In the genomic region with DNA sequence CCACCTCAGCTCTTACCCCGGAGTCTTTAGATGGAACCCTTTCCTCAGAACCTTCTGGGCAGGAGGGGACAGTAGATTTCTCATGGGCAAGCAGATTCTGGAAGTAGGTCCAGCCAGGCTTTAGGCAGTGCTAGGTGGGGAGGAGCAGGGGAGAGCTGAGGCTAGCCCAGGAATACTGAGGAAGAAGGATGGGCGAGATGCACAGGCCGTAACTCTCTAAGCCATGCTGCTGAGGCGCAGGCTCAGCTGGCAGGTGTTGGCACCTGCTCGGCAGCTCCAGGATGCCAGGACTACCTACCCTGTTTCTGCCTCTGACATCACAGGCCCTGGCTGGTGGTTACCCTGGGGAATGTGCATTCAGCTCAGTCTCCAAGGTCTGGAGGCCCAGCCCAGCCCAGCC, we compare ENCODE assay signal across 16 mouse cellular contexts. TPM values are rescaled to one million over a fixed set of nuclear protein-coding genes. Genes with fewer than 3 reads are reported as not detected.
DNase-seq lines count a peak whose midpoint lies in the region; ATAC-seq and TF ChIP-seq lines count a peak whose summit lies in the region.
"Had no signal": no experiment of that assay in that cellular context is flagged by ENCODE, and none has a peak within 500 bp of the region (broad histone marks: within the 10 kb centered on the region; RNA-seq: fewer than 3 reads in every experiment).

No protein-coding gene starts in this region.

- no peak for TF ChIP-seq CTCF in liver, adult 2 months (IDR thresholded peaks at IDR 0.05; ENCODE audit: low read depth, low read length)

- no peak overlapping the region for H3K27ac ChIP-seq in heart, embryonic 13.5 days (replicated peaks)
- 0 out of 2 replicates have a peak overlapping the region, but pooled peaks have one; percentile 10 for H3K27ac ChIP-seq in liver, adult 2 months (replicated peaks; ENCODE audit: insufficient read depth, low read depth, low read length)
- H3K27ac ChIP-seq in liver, embryonic 11.5 days (ENCODE audit: low read depth, low read length), result no peak overlapping the region
- H3K27ac ChIP-seq in embryonic facial prominence, embryonic 15.5 days (replicated peaks), result peak overlapping the region; percentile 65; the same call in 1 of the 2 replicates
- peak overlapping the region; percentile 29; the same call in 1 of the 2 replicates for H3K27ac ChIP-seq in stomach, embryonic 14.5 days (ENCODE audit: low read length)
- H3K27ac ChIP-seq: forebrain, embryonic 12.5 days; liver, embryonic 15.5 days; midbrain, embryonic 12.5 days; neural tube, embryonic 13.5 days had no signal

- no peak overlapping the region for H3K4me2 ChIP-seq in heart, embryonic 13.5 days
- H3K4me2 ChIP-seq in liver, embryonic 11.5 days, result no peak overlapping the region
- H3K4me2 ChIP-seq in embryonic facial prominence, embryonic 15.5 days (replicated peaks), result no peak overlapping the region
- no peak overlapping the region for H3K4me2 ChIP-seq in stomach, embryonic 14.5 days (replicated peaks; ENCODE audit: low read depth, low read length)
- H3K4me2 ChIP-seq: forebrain, embryonic 12.5 days; liver, embryonic 15.5 days; midbrain, embryonic 12.5 days; neural tube, embryonic 13.5 days had no signal

- H3K4me3 ChIP-seq in heart, embryonic 13.5 days, result no peak overlapping the region
- H3K4me3 ChIP-seq in liver, adult 2 months (ENCODE audit: insufficient read depth, low read depth, low read length), result no peak overlapping the region
- H3K4me3 ChIP-seq in liver, embryonic 11.5 days (ENCODE audit: low read depth, low read length), result no peak overlapping the region
- no peak overlapping the region for H3K4me3 ChIP-seq in embryonic facial prominence, embryonic 15.5 days (replicated peaks)
- H3K4me3 ChIP-seq in stomach, embryonic 14.5 days (ENCODE audit: low read depth, low read length), result no peak overlapping the region
- H3K4me3 ChIP-seq: forebrain, embryonic 12.5 days; hindbrain, embryonic 10.5 days; liver, embryonic 15.5 days; midbrain, embryonic 12.5 days; neural tube, embryonic 13.5 days had no signal

- peak overlapping the region; percentile 0 for H3K9ac ChIP-seq in heart, embryonic 13.5 days
- H3K9ac ChIP-seq in liver, adult 2 months (ENCODE audit: low read depth, low read length), result no peak overlapping the region
- H3K9ac ChIP-seq in liver, embryonic 11.5 days (ENCODE audit: low read depth, low read length), result no peak overlapping the region
- H3K9ac ChIP-seq in embryonic facial prominence, embryonic 15.5 days, result no peak overlapping the region
- H3K9ac ChIP-seq in stomach, embryonic 14.5 days (replicated peaks; ENCODE audit: low read depth, low read length), result no peak overlapping the region
- H3K9ac ChIP-seq: liver, embryonic 15.5 days; midbrain, embryonic 12.5 days; neural tube, embryonic 13.5 days had no signal

- no peak for DNase-seq in heart, postnatal 10 days
- no peak for DNase-seq in liver, adult 2 months (ENCODE audit: extremely low read depth, low read depth, low spot score)
- DNase-seq in liver, embryonic 11.5 days (ENCODE audit: low spot score), result no peak
- no peak for DNase-seq in frontal cortex, postnatal 14 days (ENCODE audit: low spot score in 2 of 2)
- DNase-seq: adrenal gland, postnatal 25 days; cerebellum, adult 9-10 months; kidney, postnatal 14 days had no signal

- intact Hi-C loops in heart, postnatal 10 days (cut with DNase I), result no loop called here

- 88% methylated on average over 5 of the region's 5 CpGs for WGBS in heart, embryonic 13.5 days
- 92% methylated on average over 5 of the region's 5 CpGs for WGBS in liver, adult 2 months
- WGBS in liver, embryonic 11.5 days, result 78% methylated on average over 5 of the region's 5 CpGs
- 86% methylated on average over 5 of the region's 5 CpGs for WGBS in embryonic facial prominence, embryonic 15.5 days
- WGBS in stomach, embryonic 14.5 days, result 92% methylated on average over 5 of the region's 5 CpGs

- H3K79me2 ChIP-seq in liver, adult 2 months (ENCODE audit: control insufficient read depth, insufficient read depth, low read length), result no peaks in the 10 kb centered on the region

- no peaks in the 10 kb centered on the region for H3K36me3 ChIP-seq in heart, embryonic 13.5 days
- no peaks in the 10 kb centered on the region for H3K36me3 ChIP-seq in liver, adult 2 months (ENCODE audit: control insufficient read depth, insufficient read depth, low read length)
- H3K36me3 ChIP-seq in liver, embryonic 11.5 days (ENCODE audit: control insufficient read depth, insufficient read depth, low read length), result no peaks in the 10 kb centered on the region
- H3K36me3 ChIP-seq in embryonic facial prominence, embryonic 15.5 days, result no peaks in the 10 kb centered on the region
- no peaks in the 10 kb centered on the region for H3K36me3 ChIP-seq in stomach, embryonic 14.5 days (ENCODE audit: control insufficient read depth, insufficient read depth, low read length)
- H3K36me3 ChIP-seq: forebrain, embryonic 12.5 days; hindbrain, embryonic 10.5 days; liver, embryonic 15.5 days; midbrain, embryonic 12.5 days; neural tube, embryonic 13.5 days had no signal

- H3K27me3 ChIP-seq in heart, embryonic 13.5 days (replicated peaks), result no peaks in the 10 kb centered on the region
- no peaks in the 10 kb centered on the region for H3K27me3 ChIP-seq in liver, adult 2 months (ENCODE audit: control insufficient read depth, insufficient read depth, low read length)
- H3K27me3 ChIP-seq in liver, embryonic 11.5 days (replicated peaks; ENCODE audit: control insufficient read depth, insufficient read depth, low read length), result 0 out of 2 replicates have a peak, but pooled peaks cover 2% of the 10 kb centered on the region
- H3K27me3 ChIP-seq in embryonic facial prominence, embryonic 15.5 days, result no peaks in the 10 kb centered on the region
- no peaks in the 10 kb centered on the region for H3K27me3 ChIP-seq in stomach, embryonic 14.5 days (ENCODE audit: control insufficient read depth, insufficient read depth, low read length)
- H3K27me3 ChIP-seq: liver, embryonic 15.5 days; neural tube, embryonic 13.5 days had no signal

- H3K9me3 ChIP-seq in heart, embryonic 13.5 days, result no peaks in the 10 kb centered on the region
- H3K9me3 ChIP-seq in liver, embryonic 11.5 days (ENCODE audit: control insufficient read depth, low read length), result no peaks in the 10 kb centered on the region
- H3K9me3 ChIP-seq in embryonic facial prominence, embryonic 15.5 days (replicated peaks), result no peaks in the 10 kb centered on the region
- H3K9me3 ChIP-seq in stomach, embryonic 14.5 days (ENCODE audit: control insufficient read depth, low read depth, low read length), result no peaks in the 10 kb centered on the region
- H3K9me3 ChIP-seq: forebrain, embryonic 12.5 days; hindbrain, embryonic 10.5 days; liver, embryonic 15.5 days; midbrain, embryonic 12.5 days; neural tube, embryonic 13.5 days had no signal

- TF ChIP-seq POLR2A in liver, adult 2 months (IDR thresholded peaks at IDR 0.05; ENCODE audit: extremely low read depth, insufficient read depth, low read length), result no peak

- ATAC-seq in heart, embryonic 13.5 days (ENCODE audit: extremely low read depth, insufficient number of reproducible peaks, low FRiP score, low TSS enrichment), result no peak
- ATAC-seq in liver, embryonic 11.5 days (replicated peaks; ENCODE audit: low FRiP score), result no peak
- no peak for ATAC-seq in embryonic facial prominence, embryonic 15.5 days (ENCODE audit: insufficient number of reproducible peaks, low FRiP score, low TSS enrichment, low read depth)
- no peak for ATAC-seq in stomach, embryonic 14.5 days (ENCODE audit: insufficient number of reproducible peaks, insufficient read depth, low FRiP score, low read depth)
- ATAC-seq: inflammation-experienced regulatory T-cells, adult 6 months had no signal

- H3K4me1 ChIP-seq in heart, embryonic 13.5 days, result peaks cover 74% of the 10 kb centered on the region
- peaks cover 5% of the 10 kb centered on the region; the same call in 1 of the 2 replicates for H3K4me1 ChIP-seq in liver, adult 2 months (ENCODE audit: control insufficient read depth, insufficient read depth, low read length)
- H3K4me1 ChIP-seq in liver, embryonic 11.5 days (replicated peaks; ENCODE audit: control insufficient read depth, insufficient read depth, low read length), result peaks cover 14% of the 10 kb centered on the region
- H3K4me1 ChIP-seq in embryonic facial prominence, embryonic 15.5 days, result peaks cover 71% of the 10 kb centered on the region
- H3K4me1 ChIP-seq in stomach, embryonic 14.5 days (ENCODE audit: control insufficient read depth, insufficient read depth, low read length), result peaks cover 39% of the 10 kb centered on the region

RNA-seq across cellular contexts. Expression of a gene that starts 12.2 kb away (rescaled TPM):
- 10.0 and 10.2 TPM in 2 replicates for polyA plus RNA-seq in heart, embryonic 13.5 days (2015; fragmentation: Nextera tagmentation; extraction: Ambion mirVana)
- total RNA-seq in heart, postnatal 10 days (2021), result 10 to 100 TPM; 24.4 to 25.0 TPM
- total RNA-seq in liver, adult 2 months (2014; rRNA removed), result 1.5 and 2.2 TPM in 2 replicates
- 1.4 and 2.4 TPM in 2 replicates for polyA plus RNA-seq in liver, adult 2 months (2012; rRNA removed)
- 0.77 and 0.78 TPM in 2 replicates for polyA plus RNA-seq in liver, embryonic 11.5 days (2014; fragmentation: Nextera tagmentation; extraction: Ambion mirVana)
- polyA plus RNA-seq in embryonic facial prominence, embryonic 15.5 days (2015; fragmentation: Nextera tagmentation; extraction: Ambion mirVana), result 18.6 and 19.6 TPM in 2 replicates
- 4.2 and 4.3 TPM in 2 replicates for polyA plus RNA-seq in stomach, embryonic 14.5 days (2014; fragmentation: Nextera tagmentation; extraction: Ambion mirVana)

RNA-seq across cellular contexts. Expression of a gene that starts 23.1 kb away (rescaled TPM):
- polyA plus RNA-seq in heart, embryonic 13.5 days (2015; fragmentation: Nextera tagmentation; extraction: Ambion mirVana), result 23.6 and 27.2 TPM in 2 replicates
- total RNA-seq in heart, postnatal 10 days (2021), result 10 to 100 TPM; 12.9 to 14.1 TPM
- total RNA-seq in liver, adult 2 months (2014; rRNA removed), result 2.6 and 4.9 TPM in 2 replicates
- 7.7 and 9.4 TPM in 2 replicates for polyA plus RNA-seq in liver, adult 2 months (2012; rRNA removed)
- polyA plus RNA-seq in liver, embryonic 11.5 days (2014; fragmentation: Nextera tagmentation; extraction: Ambion mirVana), result 18.2 and 22.1 TPM in 2 replicates
- polyA plus RNA-seq in embryonic facial prominence, embryonic 15.5 days (2015; fragmentation: Nextera tagmentation; extraction: Ambion mirVana), result 25.7 and 29.5 TPM in 2 replicates
- polyA plus RNA-seq in stomach, embryonic 14.5 days (2014; fragmentation: Nextera tagmentation; extraction: Ambion mirVana), result 26.2 and 30.4 TPM in 2 replicates

RNA-seq across cellular contexts. Expression of a gene that starts 31.1 kb away (rescaled TPM):
- polyA plus RNA-seq in heart, embryonic 13.5 days (2015; fragmentation: Nextera tagmentation; extraction: Ambion mirVana), result not detected in 2 replicates
- 100 to 1,000 TPM in 1 of 2 experiments, 10 to 100 TPM in 1; 90.6 to 123 TPM for total RNA-seq in heart, postnatal 10 days (2021)
- total RNA-seq in liver, adult 2 months (2014; rRNA removed), result not detected in 2 replicates
- not detected in 2 replicates for polyA plus RNA-seq in liver, adult 2 months (2012; rRNA removed)
- polyA plus RNA-seq in liver, embryonic 11.5 days (2014; fragmentation: Nextera tagmentation; extraction: Ambion mirVana), result not detected in 2 replicates
- 0.25 and 0.40 TPM in 2 replicates for polyA plus RNA-seq in embryonic facial prominence, embryonic 15.5 days (2015; fragmentation: Nextera tagmentation; extraction: Ambion mirVana)
- polyA plus RNA-seq in stomach, embryonic 14.5 days (2014; fragmentation: Nextera tagmentation; extraction: Ambion mirVana), result 0.39 TPM in 1 of 2 replicates, not detected in the other
- total RNA-seq: adrenal gland, postnatal 25 days had no signal
- polyA plus RNA-seq: liver, embryonic 15.5 days; midbrain, embryonic 12.5 days had no signal

RNA-seq across cellular contexts. Expression of a gene that starts 33.6 kb away (rescaled TPM):
- 17.7 and 20.1 TPM in 2 replicates for polyA plus RNA-seq in heart, embryonic 13.5 days (2015; fragmentation: Nextera tagmentation; extraction: Ambion mirVana)
- 100 to 1,000 TPM; 189 to 244 TPM for total RNA-seq in heart, postnatal 10 days (2021)
- total RNA-seq in liver, adult 2 months (2014; rRNA removed), result 1.8 and 2.0 TPM in 2 replicates
- 3.5 and 5.1 TPM in 2 replicates for polyA plus RNA-seq in liver, adult 2 months (2012; rRNA removed)
- 11.0 and 13.4 TPM in 2 replicates for polyA plus RNA-seq in liver, embryonic 11.5 days (2014; fragmentation: Nextera tagmentation; extraction: Ambion mirVana)
- 17.6 and 21.6 TPM in 2 replicates for polyA plus RNA-seq in embryonic facial prominence, embryonic 15.5 days (2015; fragmentation: Nextera tagmentation; extraction: Ambion mirVana)
- polyA plus RNA-seq in stomach, embryonic 14.5 days (2014; fragmentation: Nextera tagmentation; extraction: Ambion mirVana), result 16.8 and 19.4 TPM in 2 replicates

RNA-seq across cellular contexts. Expression of a gene that starts 58.7 kb away (rescaled TPM):
- 2.0 and 2.4 TPM in 2 replicates for polyA plus RNA-seq in heart, embryonic 13.5 days (2015; fragmentation: Nextera tagmentation; extraction: Ambion mirVana)
- total RNA-seq in heart, postnatal 10 days (2021), result 10 to 100 TPM; 15.3 to 18.3 TPM
- total RNA-seq in liver, adult 2 months (2014; rRNA removed), result 4.4 and 6.8 TPM in 2 replicates
- 11.3 and 14.1 TPM in 2 replicates for polyA plus RNA-seq in liver, adult 2 months (2012; rRNA removed)
- 3.3 and 3.8 TPM in 2 replicates for polyA plus RNA-seq in liver, embryonic 11.5 days (2014; fragmentation: Nextera tagmentation; extraction: Ambion mirVana)
- 3.8 and 4.3 TPM in 2 replicates for polyA plus RNA-seq in embryonic facial prominence, embryonic 15.5 days (2015; fragmentation: Nextera tagmentation; extraction: Ambion mirVana)
- polyA plus RNA-seq in stomach, embryonic 14.5 days (2014; fragmentation: Nextera tagmentation; extraction: Ambion mirVana), result 6.2 and 8.4 TPM in 2 replicates

Comparison
In these comparisons a context has a peak if more than half of its experiments do, and no peak if none do; other contexts are left out.
1. H3K27ac ChIP-seq: peak in liver, adult 2 months (single experiment), embryonic facial prominence, embryonic 15.5 days (single experiment) and stomach, embryonic 14.5 days (single experiment); none in heart, embryonic 13.5 days (single experiment) and liver, embryonic 11.5 days (single experiment).